Mouse (Mus musculus) liver, embryonic 16.5 days (tissue): ENCODE results near the gene Serinc3. TPM values are rescaled to one million over a fixed set of nuclear protein-coding genes. Genes with fewer than 3 reads are reported as not detected.
"Not testable (repeated sequence)": the region's sequence is repeated elsewhere in the genome, so short reads cannot be mapped to it uniquely, and the experiment has no call there.

Source experiments
- ATAC-seq: fragments of 200-750 bp; cut with Nextera tagmentation; 2 replicates; pipeline ENCODE4 v1.8.0; 2017; ENCODE audit warnings: low read depth, mild to moderate bottlenecking, moderate number of reproducible peaks, moderate library complexity
- H3K27ac ChIP-seq: fragments of 300-500 bp; sonication (generic); 2 replicates; pipeline ENCODE4 v1.5.1; 2014; ENCODE audit warnings: mild to moderate bottlenecking, low read length
- H3K27me3 ChIP-seq: fragments of 300-500 bp; sonication (generic); 2 replicates; pipeline ENCODE4 v1.6.1; 2014; ENCODE audit warnings: low read depth, low read length, mixed read lengths; ENCODE audit not compliant: control insufficient read depth, insufficient read depth
- H3K36me3 ChIP-seq: fragments of 300-500 bp; sonication (generic); 2 replicates; pipeline ENCODE4 v1.6.1; 2014; ENCODE audit warnings: mild to moderate bottlenecking; ENCODE audit not compliant: control insufficient read depth, insufficient read depth
- H3K4me1 ChIP-seq: fragments of 300-500 bp; sonication (generic); 2 replicates; pipeline ENCODE4 v1.6.1; 2014; ENCODE audit warnings: low read depth, low read length, mixed read lengths; ENCODE audit not compliant: control insufficient read depth
- H3K4me2 ChIP-seq: fragments of 300-500 bp; sonication (generic); 2 replicates; pipeline ENCODE4 v1.6.1; 2014; ENCODE audit warnings: low read depth, low read length, mixed read lengths
- H3K4me3 ChIP-seq: fragments of 300-500 bp; sonication (generic); 2 replicates; pipeline ENCODE4 v1.5.1; 2014; ENCODE audit warnings: low read depth, mild to moderate bottlenecking, low read length
- H3K9ac ChIP-seq: fragments of 300-500 bp; sonication (generic); 2 replicates; pipeline ENCODE4 v1.6.1; 2014; ENCODE audit warnings: low read depth, low read length
- H3K9me3 ChIP-seq: fragments of 300-500 bp; sonication (generic); replicated peaks from 2 replicates; pipeline ENCODE4 v1.6.1; 2016; ENCODE audit warnings: low read length; ENCODE audit not compliant: control insufficient read depth
- WGBS: fragments of 180-500 bp; shearing (Covaris S2); extraction: QIAGEN DNeasy Blood & Tissue Kit; methylation state at CpG from one replicate; pipeline ENCODE4 v1.1.7; 2014; ENCODE audit not compliant: insufficient replicate concordance; 5-methylcytosine and 5-hydroxymethylcytosine counted together
- polyA plus RNA-seq: library from polyadenylated mRNA; unstranded; fragments of >200 nt; fragmentation: Nextera tagmentation; extraction: Ambion mirVana; gene quantifications from 2 replicates; pipeline ENCODE4 v1.2.1, GENCODE M21; 2015

Serinc3 gene
- polyA plus RNA-seq, 1 experiment from 2014 or later = 138 TPM

DNA sequence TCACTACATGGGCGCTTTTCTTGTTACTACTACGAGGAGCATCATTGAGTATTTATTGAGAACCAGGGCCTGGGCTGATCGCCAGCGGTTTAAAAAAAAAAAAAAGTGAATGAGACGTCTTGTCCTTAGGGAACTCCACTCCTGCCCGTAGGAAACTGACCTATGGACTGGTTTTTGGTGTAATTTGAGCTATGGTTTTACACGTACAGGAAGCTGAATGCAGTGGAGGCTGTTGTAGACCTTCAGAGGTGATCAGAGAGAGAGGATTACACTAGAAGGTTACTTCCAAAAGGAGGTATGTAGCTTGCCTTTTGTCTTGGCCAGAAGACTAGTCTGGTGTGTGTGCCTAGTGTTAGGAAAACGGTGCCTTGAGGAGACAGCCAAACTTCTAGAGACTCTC lies 14.0 kb upstream of the Serinc3 start:
- peak overlapping the region; percentile 90 for H3K4me2 ChIP-seq
- H3K4me1 ChIP-seq = peaks cover 31% of the 10 kb centered on the region
- WGBS = 1% methylated on average over 8 of the region's 8 CpGs
- peak overlapping the region; percentile 96 for H3K9ac ChIP-seq
- ATAC-seq = 0 out of 2 replicates have a peak, but pooled peaks have one; percentile 3
- H3K36me3 ChIP-seq = no peaks in the 10 kb centered on the region
- H3K27me3 ChIP-seq = no peaks in the 10 kb centered on the region
- peak overlapping the region; percentile 88 for H3K27ac ChIP-seq
- H3K9me3 ChIP-seq = no peaks in the 10 kb centered on the region
- H3K4me3 ChIP-seq = peak overlapping the region; percentile 94

DNA sequence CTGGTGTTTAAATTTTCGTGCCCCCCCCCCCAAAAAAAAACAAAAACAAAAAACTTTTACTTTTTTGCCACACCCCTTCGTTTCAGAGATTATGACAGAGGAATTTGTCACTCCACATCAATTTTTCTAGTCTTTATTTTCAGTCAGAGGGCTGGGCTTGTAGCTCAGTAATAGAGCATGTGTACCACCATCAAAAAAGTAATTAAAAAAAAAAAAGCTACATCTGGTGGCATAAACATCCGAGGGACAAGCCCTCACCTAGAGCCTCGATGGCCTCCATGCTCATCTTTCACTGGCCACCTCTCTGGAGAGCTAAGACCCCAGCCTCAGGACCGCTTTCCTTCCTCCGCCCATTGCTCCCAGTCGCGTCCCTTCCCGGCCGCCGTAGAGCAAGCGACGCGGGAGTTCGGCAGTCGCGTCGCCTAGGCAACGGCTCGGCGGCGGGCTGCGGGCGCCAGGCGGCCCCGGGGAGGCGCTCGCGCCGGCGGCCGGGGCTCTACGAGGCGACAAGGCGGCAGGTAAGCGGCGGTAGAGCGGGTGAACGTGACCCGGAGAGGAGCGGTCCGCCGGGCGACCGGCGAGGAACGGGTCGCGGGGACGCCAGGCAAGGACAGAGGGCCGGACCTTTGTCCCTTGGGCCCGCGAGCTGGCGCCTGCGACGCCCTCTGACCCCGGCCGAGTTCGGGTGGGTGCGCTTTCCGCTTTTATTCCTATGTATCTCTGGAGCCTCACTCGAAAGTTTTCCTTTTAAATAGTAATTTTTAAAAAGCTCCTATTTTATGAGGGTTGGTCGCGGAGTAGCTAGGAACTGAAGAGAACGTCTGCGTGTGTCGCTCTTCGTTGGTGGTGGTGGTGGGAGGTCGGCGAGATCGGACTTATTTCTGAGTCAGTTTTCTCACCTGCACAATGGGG lies 13.3 kb upstream of the Serinc3 start, which contains the start of gene Pkig:
Pkig (plus strand) TSS at position 412 of the 912 bp plus-strand sequence.
- Histone ChIP-seq H3K36me3 (no peaks in the 10 kb centered on the region), H3K4me3 (peak within 1 kb of the TSS; percentile 94), H3K4me1 (peaks cover 31% of the 10 kb centered on the region), H3K27me3 (no peaks in the 10 kb centered on the region), H3K27ac (peak within 1 kb of the TSS; percentile 88), H3K9me3 (no peaks in the 10 kb centered on the region), H3K9ac (peak within 1 kb of the TSS; percentile 96), H3K4me2 (peak within 1 kb of the TSS; percentile 90)
- under 1% methylated on average over 71 of the region's 71 CpGs for WGBS
- ATAC-seq = peak; percentile 94

- Histone ChIP-seq H3K36me3 (no peaks in the 10 kb centered on the region), H3K4me2 (peak overlapping the region; percentile 90; the same call in 1 of the 2 replicates), H3K4me3 (no peak overlapping the region), H3K9me3 (no peaks in the 10 kb centered on the region), H3K4me1 (peaks cover 31% of the 10 kb centered on the region), H3K27me3 (no peaks in the 10 kb centered on the region), H3K27ac (no peak overlapping the region), H3K9ac (no peak overlapping the region)
- 85% methylated on average over 2 of the region's 2 CpGs for whole genome bisulfite sequencing
- no peak for ATAC-seq
Measured at GRCm38 (mm10) chr2:163657486-163657885, 12.6 kb upstream of the Serinc3 start.

DNA sequence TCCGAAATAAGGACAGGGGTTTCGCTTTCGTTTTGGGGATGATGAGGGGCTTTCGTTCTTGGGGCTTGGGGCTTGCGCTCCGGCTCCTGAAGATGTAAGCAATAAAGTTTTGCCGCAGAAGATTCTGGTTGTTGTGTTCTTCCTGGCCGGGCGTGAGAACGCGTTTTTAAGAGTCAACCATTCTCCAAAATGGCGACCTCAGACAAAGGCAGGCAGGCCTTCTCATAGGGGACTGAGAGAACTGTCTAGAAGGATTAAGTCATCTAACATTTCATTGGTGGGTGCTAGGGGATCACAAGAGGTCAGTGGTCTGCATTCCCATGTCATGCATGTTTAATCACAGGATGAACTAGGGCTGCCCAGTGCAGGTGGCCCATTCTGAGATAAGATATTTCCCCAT lies 10.8 kb upstream of the Serinc3 start:
- H3K36me3 ChIP-seq, H3K9me3 ChIP-seq, H3K27ac ChIP-seq, H3K9ac ChIP-seq, H3K27me3 ChIP-seq, H3K4me3 ChIP-seq, ATAC-seq, H3K4me2 ChIP-seq: not testable (repeated sequence)
- WGBS = 84% methylated on average over 8 of the region's 12 CpGs
- peaks cover 20% of the 10 kb centered on the region for H3K4me1 ChIP-seq

DNA sequence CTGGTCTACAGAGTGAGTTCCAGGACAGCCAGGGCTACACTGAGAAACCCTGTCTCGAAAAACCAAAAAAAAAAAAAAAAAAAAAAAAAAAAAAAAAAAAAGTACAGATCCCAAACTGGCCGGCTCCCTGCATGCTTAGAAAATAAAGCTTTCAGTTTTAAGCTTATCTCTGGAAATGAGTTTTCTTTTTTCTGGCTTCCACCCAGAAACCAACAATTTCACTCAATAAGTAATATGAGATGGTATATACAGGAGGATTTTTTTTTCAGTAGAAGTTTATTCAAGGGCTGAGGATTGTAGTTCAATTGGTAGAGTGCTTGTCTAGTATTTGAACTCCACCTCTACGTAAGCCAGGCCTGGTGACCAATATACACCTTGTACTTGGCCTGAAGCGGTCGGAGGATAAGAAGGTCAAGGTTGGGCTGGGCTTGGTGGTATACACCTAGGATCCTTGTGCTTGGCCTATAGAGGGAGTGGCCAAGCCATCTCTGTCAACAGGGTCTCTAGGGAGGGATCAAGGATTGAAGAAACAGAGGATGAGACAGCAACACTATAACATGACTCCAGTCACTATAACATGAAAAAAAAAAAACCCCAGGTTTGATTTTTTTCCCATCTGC lies 1.6 kb upstream of the Serinc3 start:
- 77% methylated on average over 5 of the region's 5 CpGs for WGBS
- no peak overlapping the region for H3K4me2 ChIP-seq

DNA sequence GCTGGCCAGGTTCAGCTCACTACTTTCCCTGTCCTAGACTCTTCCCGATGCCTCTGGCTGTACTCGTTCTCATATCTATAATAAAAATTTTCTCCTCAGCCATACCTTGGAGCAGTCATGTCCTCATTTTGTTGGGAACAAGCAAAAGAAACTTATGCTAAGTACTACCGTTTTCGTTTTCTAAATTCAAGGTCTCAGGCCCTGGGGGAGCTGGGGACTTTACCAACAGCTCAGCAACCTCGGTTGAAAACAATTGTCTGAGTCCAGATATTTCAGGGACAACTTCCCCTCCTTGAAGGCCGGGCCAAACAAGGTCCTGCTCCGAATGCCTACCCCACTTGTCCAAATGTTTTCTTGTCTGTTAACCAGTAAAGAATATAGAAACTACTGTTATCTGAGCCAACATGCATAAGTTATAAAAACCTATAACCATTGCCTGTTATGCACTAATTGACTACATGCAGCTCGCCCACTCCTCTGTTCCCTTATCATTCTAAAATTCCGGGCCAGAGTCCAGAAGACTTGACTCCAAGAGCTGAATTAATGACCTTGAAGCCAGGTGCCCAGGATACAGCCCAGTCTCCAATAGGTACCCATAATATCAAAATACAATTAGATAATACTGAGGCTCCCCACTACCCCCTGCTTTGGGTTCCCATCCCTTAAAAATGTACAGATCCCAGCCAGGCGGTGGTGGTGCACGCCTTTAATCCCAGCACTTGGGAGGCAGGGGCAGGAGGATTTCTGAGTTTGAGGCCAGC lies 949 bp upstream of the Serinc3 start:
- H3K4me2 ChIP-seq = peak overlapping the region; percentile 63
- peak overlapping the region; percentile 53 for H3K9ac ChIP-seq
- no peaks in the 10 kb centered on the region for H3K9me3 ChIP-seq
- H3K27ac ChIP-seq = peak overlapping the region; percentile 100
- ATAC-seq = no peak
- H3K27me3 ChIP-seq = no peaks in the 10 kb centered on the region
- peaks cover 24% of the 10 kb centered on the region for H3K4me1 ChIP-seq
- peaks cover 13% of the 10 kb centered on the region for H3K36me3 ChIP-seq
- WGBS = 43% methylated on average over 11 of the region's 11 CpGs
- H3K4me3 ChIP-seq = peak overlapping the region; percentile 100; the same call in 1 of the 2 replicates

More for the DNA sequence above, 1.6 kb upstream of the Serinc3 start:
- H3K9ac ChIP-seq = no peak overlapping the region
- no peaks in the 10 kb centered on the region; the same call in 1 of the 2 replicates for H3K9me3 ChIP-seq
- H3K4me1 ChIP-seq = peaks cover 17% of the 10 kb centered on the region
- no peak overlapping the region; the same call in 1 of the 2 replicates for H3K27ac ChIP-seq
- no peak overlapping the region for H3K4me3 ChIP-seq
- peaks cover 6% of the 10 kb centered on the region for H3K36me3 ChIP-seq
- no peak for ATAC-seq
- H3K27me3 ChIP-seq = no peaks in the 10 kb centered on the region

DNA sequence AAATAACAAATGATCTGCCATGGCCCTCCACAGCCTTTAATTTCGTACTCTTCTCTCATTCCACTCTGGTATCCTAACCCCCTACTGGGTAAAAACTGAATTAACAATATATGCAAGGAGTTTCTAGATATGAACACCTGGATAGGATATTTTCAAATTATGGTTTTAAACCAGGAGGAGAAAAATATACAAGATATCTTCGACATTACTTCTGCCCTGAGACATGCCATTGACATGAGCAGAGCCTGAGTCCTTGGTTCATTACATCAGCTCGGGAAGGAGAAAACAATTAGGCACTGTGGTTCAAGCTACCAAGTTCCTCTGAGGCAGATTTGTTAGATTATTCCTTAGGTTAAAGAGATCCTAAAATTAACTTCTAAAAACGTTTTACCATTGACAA lies 884 bp downstream of the Serinc3 start:
- ATAC-seq = no peak
- Histone ChIP-seq H3K36me3 (peaks cover 30% of the 10 kb centered on the region), H3K9me3 (no peaks in the 10 kb centered on the region), H3K4me1 (peaks cover 41% of the 10 kb centered on the region), H3K4me2 (peak overlapping the region; percentile 77), H3K27ac (peak overlapping the region; percentile 100), H3K4me3 (peak overlapping the region; percentile 100), H3K9ac (peak overlapping the region; percentile 100), H3K27me3 (no peaks in the 10 kb centered on the region)
- 2% methylated on average over 4 of the region's 4 CpGs for WGBS

- Histone ChIP-seq H3K27ac (peak overlapping the region; percentile 100), H3K27me3 (no peaks in the 10 kb centered on the region), H3K36me3 (peaks cover 34% of the 10 kb centered on the region), H3K9ac (peak overlapping the region; percentile 100), H3K4me3 (peak overlapping the region; percentile 100), H3K9me3 (no peaks in the 10 kb centered on the region), H3K4me1 (peaks cover 44% of the 10 kb centered on the region), H3K4me2 (peak overlapping the region; percentile 77)
- 3% methylated on average over 2 of the region's 2 CpGs for WGBS
- no peak for ATAC-seq
Measured at GRCm38 (mm10) chr2:163643576-163643971, 1.4 kb downstream of the Serinc3 start.
